In the genomic region with DNA sequence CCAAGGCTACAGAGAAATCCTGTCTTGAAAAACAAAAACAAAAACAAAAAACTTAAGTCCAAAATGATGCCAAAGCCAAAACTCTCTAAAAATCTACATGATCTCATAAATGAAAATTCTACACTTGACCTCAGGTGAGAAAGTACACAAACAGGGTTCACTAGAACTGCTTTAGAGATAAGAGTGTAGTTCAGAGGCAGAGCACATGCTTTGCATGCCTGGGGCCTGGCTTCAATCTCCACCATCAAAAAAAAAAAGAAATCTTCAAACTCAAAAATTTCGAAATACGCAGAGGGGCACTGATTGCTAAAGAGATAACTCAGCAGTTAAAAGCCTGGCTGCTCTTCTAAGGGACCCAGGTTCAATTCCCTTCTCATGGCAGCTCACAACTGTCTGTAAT, we compare ENCODE assay signal across 21 mouse cellular contexts. TPM values are rescaled to one million over a fixed set of nuclear protein-coding genes. Genes with fewer than 3 reads are reported as not detected.
DNase-seq lines count a peak whose midpoint lies in the region; ATAC-seq lines count a peak whose summit lies in the region.
"Had no signal": no experiment of that assay in that cellular context is flagged by ENCODE, and none has a peak within 500 bp of the region (broad histone marks: within the 10 kb centered on the region; RNA-seq: fewer than 3 reads in every experiment).

No protein-coding gene starts in this region.

- H3K27ac ChIP-seq in liver, embryonic 13.5 days: 0 out of 2 replicates have a peak overlapping the region, but pooled peaks have one; percentile 39
- no peak overlapping the region for H3K27ac ChIP-seq in liver, embryonic 11.5 days (ENCODE audit: low read depth, low read length)
- H3K27ac ChIP-seq in lung, embryonic 16.5 days (ENCODE audit: low read length): peak overlapping the region; percentile 43
- H3K27ac ChIP-seq: embryonic facial prominence, embryonic 15.5 days; forebrain, embryonic 10.5 days; hindbrain, embryonic 12.5 days had no signal

- H3K4me1 ChIP-seq in liver, embryonic 13.5 days (replicated peaks): peaks cover 30% of the 10 kb centered on the region
- 0 out of 2 replicates have a peak, but pooled peaks cover 5% of the 10 kb centered on the region for H3K4me1 ChIP-seq in liver, embryonic 11.5 days (replicated peaks; ENCODE audit: control insufficient read depth, insufficient read depth, low read length)
- H3K4me1 ChIP-seq in lung, embryonic 16.5 days (replicated peaks; ENCODE audit: control insufficient read depth, insufficient read depth, low read length): peaks cover 20% of the 10 kb centered on the region
- H3K4me1 ChIP-seq: forebrain, embryonic 10.5 days had no signal

- no peaks in the 10 kb centered on the region for H3K27me3 ChIP-seq in liver, embryonic 13.5 days
- H3K27me3 ChIP-seq in liver, embryonic 11.5 days (replicated peaks; ENCODE audit: control insufficient read depth, insufficient read depth, low read length): no peaks in the 10 kb centered on the region
- H3K27me3 ChIP-seq in lung, embryonic 16.5 days (ENCODE audit: control insufficient read depth, insufficient read depth, low read depth, low read length): no peaks in the 10 kb centered on the region
- H3K27me3 ChIP-seq: embryonic facial prominence, embryonic 15.5 days; heart, embryonic 13.5 days; hindbrain, embryonic 12.5 days had no signal

- H3K4me2 ChIP-seq in liver, embryonic 13.5 days: no peak overlapping the region
- H3K4me2 ChIP-seq in liver, embryonic 11.5 days: no peak overlapping the region
- no peak overlapping the region for H3K4me2 ChIP-seq in lung, embryonic 16.5 days (ENCODE audit: low read depth, low read length)
- H3K4me2 ChIP-seq: embryonic facial prominence, embryonic 15.5 days; heart, embryonic 13.5 days; hindbrain, embryonic 12.5 days had no signal

- H3K9ac ChIP-seq in liver, embryonic 13.5 days: no peak overlapping the region
- no peak overlapping the region for H3K9ac ChIP-seq in liver, embryonic 11.5 days (ENCODE audit: low read depth, low read length)
- no peak overlapping the region for H3K9ac ChIP-seq in lung, embryonic 16.5 days (ENCODE audit: low read length)
- H3K9ac ChIP-seq: embryonic facial prominence, embryonic 15.5 days; heart, embryonic 13.5 days; hindbrain, embryonic 12.5 days had no signal

- no peak overlapping the region for H3K4me3 ChIP-seq in liver, embryonic 13.5 days (replicated peaks)
- no peak overlapping the region for H3K4me3 ChIP-seq in liver, embryonic 11.5 days (ENCODE audit: low read depth, low read length)
- no peak overlapping the region for H3K4me3 ChIP-seq in lung, embryonic 16.5 days (ENCODE audit: low read length)
- H3K4me3 ChIP-seq: embryonic facial prominence, embryonic 15.5 days; erythroblast, embryonic 14.5 days; forebrain, embryonic 10.5 days; heart, embryonic 13.5 days; hindbrain, embryonic 12.5 days had no signal

- no peak for DNase-seq in liver, embryonic 13.5 days
- DNase-seq in liver, embryonic 11.5 days (ENCODE audit: low spot score): no peak
- DNase-seq in lung, postnatal 25 days (ENCODE audit: low spot score): no peak
- peak; percentile 65 for DNase-seq in NIH3T3 (ENCODE audit: low read depth)
- DNase-seq in frontal cortex, postnatal 25 days (ENCODE audit: low spot score in 2 of 2): no peak
- DNase-seq: adrenal gland, postnatal 10 days; cerebellum, adult 11 months; cerebellum, adult 8-10 months; cerebellum, postnatal 14 days; embryo, embryonic 11 days; gastrocnemius, postnatal 36 days; heart, adult 11 months; heart, postnatal 36 days had no signal

- H3K36me3 ChIP-seq in liver, embryonic 13.5 days: no peaks in the 10 kb centered on the region
- H3K36me3 ChIP-seq in liver, embryonic 11.5 days (ENCODE audit: control insufficient read depth, insufficient read depth, low read length): no peaks in the 10 kb centered on the region
- H3K36me3 ChIP-seq in lung, embryonic 16.5 days (ENCODE audit: control insufficient read depth, insufficient read depth, low read length): no peaks in the 10 kb centered on the region
- H3K36me3 ChIP-seq: embryonic facial prominence, embryonic 15.5 days; G1E had no signal

- WGBS in liver, embryonic 13.5 days (ENCODE audit: insufficient replicate concordance): 56% methylated on average over 2 of the region's 2 CpGs
- WGBS in liver, embryonic 11.5 days: 68% methylated on average over 2 of the region's 2 CpGs
- 49% methylated on average over 2 of the region's 2 CpGs for WGBS in lung, embryonic 16.5 days

- H3K9me3 ChIP-seq in liver, embryonic 13.5 days (replicated peaks): no peaks in the 10 kb centered on the region
- no peaks in the 10 kb centered on the region for H3K9me3 ChIP-seq in liver, embryonic 11.5 days (ENCODE audit: control insufficient read depth, low read length)
- H3K9me3 ChIP-seq in lung, embryonic 16.5 days (ENCODE audit: control insufficient read depth, low read length): no peaks in the 10 kb centered on the region
- H3K9me3 ChIP-seq: embryonic facial prominence, embryonic 15.5 days; forebrain, embryonic 10.5 days; G1E; heart, embryonic 13.5 days; hindbrain, embryonic 12.5 days had no signal

- ATAC-seq in liver, embryonic 13.5 days (ENCODE audit: low read depth): no peak
- ATAC-seq in liver, embryonic 11.5 days (replicated peaks; ENCODE audit: low FRiP score): no peak
- ATAC-seq in lung, embryonic 16.5 days (ENCODE audit: low read depth): peak; percentile 50; the same call in 1 of the 2 replicates
- ATAC-seq: forebrain, embryonic 14.5 days had no signal

RNA-seq across cellular contexts. Expression of a gene that starts 37.1 kb away (rescaled TPM):
- polyA plus RNA-seq in liver, embryonic 13.5 days (2015; fragmentation: Nextera tagmentation; extraction: Ambion mirVana): 9.5 and 9.8 TPM in 2 replicates
- polyA plus RNA-seq in liver, embryonic 11.5 days (2014; fragmentation: Nextera tagmentation; extraction: Ambion mirVana): 35.3 and 36.5 TPM in 2 replicates
- polyA plus RNA-seq in lung, embryonic 16.5 days (2015; fragmentation: Nextera tagmentation; extraction: Ambion mirVana): 77.8 and 89.5 TPM in 2 replicates
